Mouse (Mus musculus) liver, embryonic 16.5 days (tissue): ENCODE results near the gene Cecr2. TPM values are rescaled to one million over a fixed set of nuclear protein-coding genes. Genes with fewer than 3 reads are reported as not detected.
"Not testable (repeated sequence)": the region's sequence is repeated elsewhere in the genome, so short reads cannot be mapped to it uniquely, and the experiment has no call there.

Experiments
- ATAC-seq: fragments of 200-750 bp; cut with Nextera tagmentation; 2 replicates; pipeline ENCODE4 v1.8.0; 2017; ENCODE audit warnings: low read depth, mild to moderate bottlenecking, moderate number of reproducible peaks, moderate library complexity
- H3K27ac ChIP-seq: fragments of 300-500 bp; sonication (generic); 2 replicates; pipeline ENCODE4 v1.5.1; 2014; ENCODE audit warnings: mild to moderate bottlenecking, low read length
- H3K27me3 ChIP-seq: fragments of 300-500 bp; sonication (generic); 2 replicates; pipeline ENCODE4 v1.6.1; 2014; ENCODE audit warnings: low read depth, low read length, mixed read lengths; ENCODE audit not compliant: control insufficient read depth, insufficient read depth
- H3K36me3 ChIP-seq: fragments of 300-500 bp; sonication (generic); 2 replicates; pipeline ENCODE4 v1.6.1; 2014; ENCODE audit warnings: mild to moderate bottlenecking; ENCODE audit not compliant: control insufficient read depth, insufficient read depth
- H3K4me1 ChIP-seq: fragments of 300-500 bp; sonication (generic); 2 replicates; pipeline ENCODE4 v1.6.1; 2014; ENCODE audit warnings: low read depth, low read length, mixed read lengths; ENCODE audit not compliant: control insufficient read depth
- H3K4me2 ChIP-seq: fragments of 300-500 bp; sonication (generic); 2 replicates; pipeline ENCODE4 v1.6.1; 2014; ENCODE audit warnings: low read depth, low read length, mixed read lengths
- H3K4me3 ChIP-seq: fragments of 300-500 bp; sonication (generic); 2 replicates; pipeline ENCODE4 v1.5.1; 2014; ENCODE audit warnings: low read depth, mild to moderate bottlenecking, low read length
- H3K9ac ChIP-seq: fragments of 300-500 bp; sonication (generic); 2 replicates; pipeline ENCODE4 v1.6.1; 2014; ENCODE audit warnings: low read depth, low read length
- H3K9me3 ChIP-seq: fragments of 300-500 bp; sonication (generic); replicated peaks from 2 replicates; pipeline ENCODE4 v1.6.1; 2016; ENCODE audit warnings: low read length; ENCODE audit not compliant: control insufficient read depth
- WGBS: fragments of 180-500 bp; shearing (Covaris S2); extraction: QIAGEN DNeasy Blood & Tissue Kit; methylation state at CpG from one replicate; pipeline ENCODE4 v1.1.7; 2014; ENCODE audit not compliant: insufficient replicate concordance; 5-methylcytosine and 5-hydroxymethylcytosine counted together
- polyA plus RNA-seq: library from polyadenylated mRNA; unstranded; fragments of >200 nt; fragmentation: Nextera tagmentation; extraction: Ambion mirVana; gene quantifications from 2 replicates; pipeline ENCODE4 v1.2.1, GENCODE M21; 2015

Cecr2 gene
- polyA plus RNA-seq, 1 experiment from 2014 or later = 4.9 TPM

DNA sequence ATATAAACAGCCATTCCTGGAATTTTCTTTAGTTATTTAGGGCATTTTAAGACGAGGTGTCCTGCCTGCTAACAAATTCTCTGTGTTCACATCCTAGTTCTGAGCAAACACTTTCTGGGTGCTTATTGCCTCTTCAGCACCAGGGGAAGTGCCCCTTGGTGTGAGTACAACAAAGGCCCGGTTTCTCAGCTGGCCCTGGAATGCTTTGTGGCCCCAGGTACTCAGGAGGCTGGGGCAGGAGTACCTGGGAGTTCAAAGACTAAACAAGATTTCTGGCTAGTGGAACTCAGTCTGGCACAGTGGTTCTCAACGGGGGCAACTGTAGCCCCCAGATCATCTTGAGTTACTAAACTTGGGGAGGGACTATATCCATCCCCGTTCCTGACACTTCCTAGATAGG lies 26.6 kb upstream of the Cecr2 start:
- Histone ChIP-seq H3K36me3 (no peaks in the 10 kb centered on the region), H3K4me2 (no peak overlapping the region), H3K9me3 (no peaks in the 10 kb centered on the region), H3K27me3 (no peaks in the 10 kb centered on the region), H3K4me3 (no peak overlapping the region), H3K4me1 (no peaks in the 10 kb centered on the region), H3K9ac (no peak overlapping the region), H3K27ac (no peak overlapping the region)
- WGBS = 48% methylated on average over 4 of the region's 4 CpGs
- ATAC-seq = no peak

DNA sequence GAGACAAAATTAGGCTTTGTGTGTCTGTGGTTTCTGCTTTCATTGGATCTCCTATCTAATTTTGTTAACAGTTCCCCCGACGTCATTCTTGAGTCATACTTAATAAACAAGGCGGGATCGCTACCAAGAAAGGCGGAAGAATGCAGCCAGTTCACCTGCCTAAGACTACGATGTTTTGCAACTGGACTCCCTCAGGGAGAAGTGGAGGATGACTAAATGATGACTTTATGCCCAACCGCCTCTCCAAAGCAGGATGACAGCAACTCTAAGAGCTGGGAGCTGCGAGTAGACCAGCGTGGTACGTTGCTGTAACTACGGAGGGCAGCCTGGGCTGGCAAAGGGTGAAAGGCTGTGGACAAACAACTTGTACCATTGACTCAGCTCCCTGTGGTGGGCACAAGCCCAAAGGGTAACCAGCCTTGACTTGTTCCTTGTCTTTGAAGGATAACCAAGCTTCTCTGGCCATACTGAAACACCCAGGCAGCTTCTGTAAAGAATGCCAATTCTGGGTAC lies 24.2 kb upstream of the Cecr2 start:
- no peak overlapping the region for H3K4me3 ChIP-seq
- 84% methylated on average over 11 of the region's 11 CpGs for WGBS
- ATAC-seq = no peak
- H3K36me3 ChIP-seq = no peaks in the 10 kb centered on the region
- H3K27me3 ChIP-seq = no peaks in the 10 kb centered on the region
- no peak overlapping the region for H3K4me2 ChIP-seq
- no peaks in the 10 kb centered on the region for H3K4me1 ChIP-seq
- H3K9me3 ChIP-seq = no peaks in the 10 kb centered on the region
- H3K9ac ChIP-seq = no peak overlapping the region
- H3K27ac ChIP-seq = no peak overlapping the region

DNA sequence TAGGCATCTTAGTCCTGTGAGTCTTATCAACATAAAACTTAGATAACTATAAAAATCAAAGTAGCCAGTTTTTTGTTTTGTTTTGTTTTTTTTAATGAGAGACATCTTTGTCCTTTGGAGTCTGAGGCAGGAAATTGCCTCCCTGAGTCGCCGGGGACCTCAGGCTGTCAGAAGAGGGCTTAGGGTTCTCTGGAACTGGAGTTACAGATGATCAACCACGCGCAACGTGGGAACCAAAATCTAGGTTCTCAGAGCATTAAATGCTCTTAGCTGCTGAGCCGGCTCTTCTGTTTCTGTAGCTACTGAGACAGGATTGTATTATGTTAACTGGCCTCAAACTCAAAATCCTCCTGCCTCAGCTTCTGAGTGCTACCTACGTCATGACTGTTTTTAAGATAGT lies 22.4 kb upstream of the Cecr2 start:
- no peak overlapping the region for H3K27ac ChIP-seq
- no peak overlapping the region for H3K9ac ChIP-seq
- no peaks in the 10 kb centered on the region for H3K9me3 ChIP-seq
- no peaks in the 10 kb centered on the region for H3K36me3 ChIP-seq
- H3K4me3 ChIP-seq = no peak overlapping the region
- H3K4me1 ChIP-seq = no peaks in the 10 kb centered on the region
- no peak overlapping the region for H3K4me2 ChIP-seq
- no peak for ATAC-seq
- no peaks in the 10 kb centered on the region for H3K27me3 ChIP-seq
- 70% methylated on average over 7 of the region's 7 CpGs for WGBS

GRCm38 (mm10) chr6:120644346-120645299 lies 21.5 kb upstream of the Cecr2 start:
- Histone ChIP-seq H3K4me1 (no peaks in the 10 kb centered on the region), H3K36me3 (no peaks in the 10 kb centered on the region), H3K27ac (no peak overlapping the region), H3K9ac (no peak overlapping the region), H3K27me3 (no peaks in the 10 kb centered on the region), H3K9me3 (no peaks in the 10 kb centered on the region), H3K4me3 (no peak overlapping the region), H3K4me2 (no peak overlapping the region)
- 70% methylated on average over 23 of the region's 23 CpGs for WGBS
- ATAC-seq = no peak

GRCm38 (mm10) chr6:120647246-120648028 lies 18.7 kb upstream of the Cecr2 start:
- not testable (repeated sequence) for H3K9me3 ChIP-seq, H3K4me3 ChIP-seq, H3K27ac ChIP-seq, H3K4me1 ChIP-seq, H3K4me2 ChIP-seq, H3K9ac ChIP-seq, H3K36me3 ChIP-seq, ATAC-seq, H3K27me3 ChIP-seq
- WGBS = 87% methylated on average over 3 of the region's 4 CpGs

GRCm38 (mm10) chr6:120648205-120648604 lies 18.0 kb upstream of the Cecr2 start:
- no peak for ATAC-seq
- no peak overlapping the region for H3K4me3 ChIP-seq
- H3K9me3 ChIP-seq = no peaks in the 10 kb centered on the region
- WGBS = 59% methylated on average over 5 of the region's 5 CpGs
- no peaks in the 10 kb centered on the region for H3K4me1 ChIP-seq
- no peak overlapping the region for H3K4me2 ChIP-seq
- H3K27me3 ChIP-seq = no peaks in the 10 kb centered on the region
- H3K36me3 ChIP-seq = no peaks in the 10 kb centered on the region
- no peak overlapping the region for H3K9ac ChIP-seq
- H3K27ac ChIP-seq = no peak overlapping the region

GRCm38 (mm10) chr6:120652666-120653065 lies 13.5 kb upstream of the Cecr2 start:
- Histone ChIP-seq H3K27me3 (no peaks in the 10 kb centered on the region), H3K4me1 (no peaks in the 10 kb centered on the region), H3K27ac (no peak overlapping the region), H3K9me3 (no peaks in the 10 kb centered on the region), H3K4me3 (no peak overlapping the region), H3K36me3 (no peaks in the 10 kb centered on the region), H3K4me2 (no peak overlapping the region), H3K9ac (no peak overlapping the region)
- no peak for ATAC-seq
- WGBS = 57% methylated on average over 7 of the region's 7 CpGs

DNA sequence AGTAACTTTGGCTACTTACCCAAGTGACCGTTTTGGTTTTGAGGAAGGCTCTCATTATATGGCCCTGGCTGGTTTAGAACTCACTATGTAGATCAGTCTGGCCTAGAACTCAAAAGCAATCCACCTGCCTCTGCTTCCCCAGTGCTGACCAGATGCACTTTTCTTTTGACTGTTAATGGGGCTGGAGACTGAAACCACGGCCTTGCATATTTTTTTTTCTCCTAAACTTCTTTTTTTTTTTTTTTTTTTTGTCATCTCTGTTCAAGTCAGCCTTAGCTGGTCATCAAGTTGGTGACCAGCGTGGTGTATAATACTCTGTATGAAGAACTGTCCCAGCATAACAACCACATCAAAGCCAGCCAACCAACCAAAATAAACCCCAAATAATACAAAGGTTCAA lies 10.5 kb upstream of the Cecr2 start:
- no peaks in the 10 kb centered on the region for H3K4me1 ChIP-seq
- no peaks in the 10 kb centered on the region for H3K27me3 ChIP-seq
- H3K4me3 ChIP-seq = no peak overlapping the region
- no peak overlapping the region for H3K27ac ChIP-seq
- no peak overlapping the region for H3K9ac ChIP-seq
- ATAC-seq = no peak
- H3K36me3 ChIP-seq = no peaks in the 10 kb centered on the region
- no peak overlapping the region for H3K4me2 ChIP-seq
- 67% methylated on average over 3 of the region's 3 CpGs for WGBS
- H3K9me3 ChIP-seq = no peaks in the 10 kb centered on the region

- H3K27me3 ChIP-seq = no peaks in the 10 kb centered on the region
- no peaks in the 10 kb centered on the region for H3K9me3 ChIP-seq
- no peak for ATAC-seq
- no peak overlapping the region for H3K4me2 ChIP-seq
- H3K9ac ChIP-seq = no peak overlapping the region
- H3K36me3 ChIP-seq = no peaks in the 10 kb centered on the region
- no peak overlapping the region for H3K4me3 ChIP-seq
- H3K4me1 ChIP-seq = no peaks in the 10 kb centered on the region
- H3K27ac ChIP-seq = no peak overlapping the region
- WGBS = 67% methylated on average over 7 of the region's 7 CpGs
These were observed 7.3 kb upstream of the Cecr2 start for GRCm38 (mm10) chr6:120658848-120659247.
